Mouse (Mus musculus) spleen, embryonic (tissue): ENCODE measurements around the gene Lrrc49.

Experiments
- CTCF ChIA-PET: fragments of 350-600 bp; sonication (Branson Sonifier 250); formaldehyde crosslinking; loops from one replicate; lab custom pipeline; 2022; lab: Charles Lee

The Lrrc49 gene

GRCm38 (mm10) chr9:60687891-60688324, at the start of gene Lrrc49:
Lrrc49 (minus strand) TSS chr9:60688158.
- CTCF ChIA-PET = interaction anchor here (0.6 kb wide), 1 partner anchor 183 kb away, joined by 3 read pairs; no protein-coding TSS in a partner anchor

GRCm38 (mm10) chr9:60734321-60734720, 46.4 kb upstream of the Lrrc49 start:
- CTCF ChIA-PET = no interaction called here

- CTCF ChIA-PET = no interaction called here
These were observed 37.0 kb upstream of the Lrrc49 start for GRCm38 (mm10) chr9:60724968-60725367.

- CTCF ChIA-PET = no interaction called here
These were observed 31.7 kb upstream of the Lrrc49 start for GRCm38 (mm10) chr9:60719687-60720086.

GRCm38 (mm10) chr9:60718284-60718683, 30.3 kb upstream of the Lrrc49 start:
- CTCF ChIA-PET = no interaction called here

- CTCF ChIA-PET = no interaction called here
These were observed 27.9 kb upstream of the Lrrc49 start for GRCm38 (mm10) chr9:60715828-60716227.

- CTCF ChIA-PET = interaction anchor here (0.5 kb wide), 1 partner anchor 71 kb away, joined by 3 read pairs; no protein-coding TSS in a partner anchor
These were observed 27.3 kb upstream of the Lrrc49 start for GRCm38 (mm10) chr9:60715271-60715670.

GRCm38 (mm10) chr9:60714191-60714590, 26.2 kb upstream of the Lrrc49 start:
- CTCF ChIA-PET = no interaction called here

- CTCF ChIA-PET = no interaction called here
These were observed 25.7 kb upstream of the Lrrc49 start for GRCm38 (mm10) chr9:60713616-60714015.

- CTCF ChIA-PET = no interaction called here
These were observed 25.0 kb upstream of the Lrrc49 start, which contains the start of gene Larp6 for GRCm38 (mm10) chr9:60712771-60713541. Larp6 (plus strand) TSS chr9:60712989.

- CTCF ChIA-PET = no interaction called here
These were observed 24.1 kb upstream of the Lrrc49 start for GRCm38 (mm10) chr9:60712011-60712410.

- CTCF ChIA-PET = no interaction called here
These were observed 21.8 kb upstream of the Lrrc49 start for GRCm38 (mm10) chr9:60709721-60710120.

GRCm38 (mm10) chr9:60708606-60709005, 20.6 kb upstream of the Lrrc49 start:
- CTCF ChIA-PET = no interaction called here

GRCm38 (mm10) chr9:60707594-60707993, 19.6 kb upstream of the Lrrc49 start:
- CTCF ChIA-PET = no interaction called here

- CTCF ChIA-PET = no interaction called here
These were observed 11.7 kb upstream of the Lrrc49 start for GRCm38 (mm10) chr9:60699581-60700231.

- CTCF ChIA-PET = no interaction called here
These were observed 8.5 kb upstream of the Lrrc49 start for GRCm38 (mm10) chr9:60696271-60696985.

- CTCF ChIA-PET = no interaction called here
These were observed 6.0 kb upstream of the Lrrc49 start for GRCm38 (mm10) chr9:60693986-60694385.

GRCm38 (mm10) chr9:60692624-60693023, 4.7 kb upstream of the Lrrc49 start:
- CTCF ChIA-PET = no interaction called here

- CTCF ChIA-PET = interaction anchor here (0.6 kb wide), 1 partner anchor 184 kb away, joined by 3 read pairs; no protein-coding TSS in a partner anchor
These were observed 543 bp downstream of the Lrrc49 start for GRCm38 (mm10) chr9:60687415-60687814.

- CTCF ChIA-PET = no interaction called here
These were observed 5.2 kb downstream of the Lrrc49 start for GRCm38 (mm10) chr9:60682753-60683152.

- CTCF ChIA-PET = interaction anchor here (0.6 kb wide), 1 partner anchor 72 kb away, joined by 5 read pairs; no protein-coding TSS in a partner anchor
These were observed 7.0 kb downstream of the Lrrc49 start for GRCm38 (mm10) chr9:60681005-60681404.

GRCm38 (mm10) chr9:60678913-60679312, 9.0 kb downstream of the Lrrc49 start:
- CTCF ChIA-PET = no interaction called here
